Mouse (Mus musculus) lung, postnatal 25 days (tissue): ENCODE results near the gene Pgrmc2.
A peak's percentile ranks its signal among the peaks of the same experiment; 100 is the strongest.

Experiments used
- DNase-seq: peaks from one replicate; pipeline ENCODE4 v3.0.0; 2022; ENCODE audit warnings: low spot score

The Pgrmc2 gene

GRCm38 (mm10) chr3:41082885-41083789, at the start of gene Pgrmc2:
Gene Pgrmc2, minus strand, starts transcription at chr3:41083046.
- DNase-seq, result peak; percentile 98

DNA sequence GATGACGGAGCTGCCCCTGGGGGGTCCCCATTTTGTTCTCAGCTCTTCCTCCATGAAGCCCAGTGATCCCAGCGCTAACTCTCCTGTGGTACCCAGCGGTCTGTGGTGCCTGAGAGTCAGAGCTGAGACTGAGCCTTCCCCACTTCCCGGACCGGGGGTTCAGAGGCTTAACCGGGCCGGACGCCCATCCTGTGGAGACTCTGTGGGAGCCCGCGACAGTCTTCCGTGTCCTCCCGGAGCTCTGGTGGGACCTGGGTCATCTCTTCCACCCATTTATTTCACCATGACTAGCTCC, 41.1 kb upstream of the Pgrmc2 start:
- no peak for DNase-seq

DNA sequence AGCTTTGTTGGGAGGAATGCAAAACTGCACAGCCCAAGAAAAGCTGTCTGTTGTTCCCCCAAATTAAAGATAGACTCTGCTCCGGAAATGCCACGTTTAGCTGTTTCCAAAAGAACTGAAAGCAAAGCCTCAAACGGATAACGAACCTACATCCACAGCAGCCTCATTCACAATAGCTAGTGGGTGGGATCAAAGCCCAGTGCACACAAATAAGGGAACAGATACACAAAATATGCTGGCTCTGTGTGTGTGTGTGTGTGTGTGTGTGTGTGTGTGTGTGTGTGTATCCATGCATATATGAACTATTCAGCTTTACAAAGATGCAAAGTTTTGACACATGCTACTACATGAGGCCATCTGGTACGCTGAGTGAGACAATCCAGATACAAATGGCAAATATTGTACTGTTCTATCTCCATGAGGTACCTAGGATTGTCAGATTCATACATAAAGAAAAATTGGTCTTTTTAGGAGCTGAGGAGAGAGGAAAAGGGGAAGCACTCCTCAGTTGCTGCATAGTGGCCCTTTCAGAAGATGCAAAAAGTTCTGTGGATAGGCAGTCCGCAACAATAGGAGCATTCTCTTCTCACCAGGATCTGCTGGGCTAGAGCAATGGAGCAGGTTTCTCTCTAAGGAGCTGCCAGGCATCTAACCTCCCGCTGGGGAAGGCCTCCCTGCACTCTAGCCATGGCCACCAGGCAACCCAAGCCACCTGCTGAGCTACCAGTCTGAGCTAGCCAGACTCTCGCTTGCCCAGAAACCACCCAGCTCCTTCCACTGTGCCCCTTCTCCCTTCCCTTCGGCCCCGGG, 40.5 kb upstream of the Pgrmc2 start:
- no peak for DNase-seq

GRCm38 (mm10) chr3:41118173-41118572, 35.3 kb upstream of the Pgrmc2 start:
- peak; percentile 36 for DNase-seq

DNA sequence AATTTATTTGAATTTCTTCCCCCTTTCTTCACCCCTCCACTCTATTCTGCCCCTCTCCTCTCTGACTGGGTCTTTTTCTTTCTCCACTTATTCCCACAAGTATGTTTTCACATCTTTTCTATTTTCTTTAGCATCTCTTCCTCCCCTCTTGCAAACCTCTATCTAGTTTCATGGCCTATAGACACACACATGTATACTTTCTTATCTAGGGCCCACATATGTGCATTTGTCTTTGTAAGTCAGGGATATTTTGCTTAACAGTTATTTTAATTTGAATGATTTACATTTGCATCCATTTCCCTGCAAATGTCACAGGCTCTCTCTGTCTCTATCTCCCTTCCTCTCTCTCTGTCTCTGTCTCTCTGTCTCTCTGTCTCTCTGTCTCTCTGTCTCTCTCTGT, 34.6 kb upstream of the Pgrmc2 start:
- no peak for DNase-seq

DNA sequence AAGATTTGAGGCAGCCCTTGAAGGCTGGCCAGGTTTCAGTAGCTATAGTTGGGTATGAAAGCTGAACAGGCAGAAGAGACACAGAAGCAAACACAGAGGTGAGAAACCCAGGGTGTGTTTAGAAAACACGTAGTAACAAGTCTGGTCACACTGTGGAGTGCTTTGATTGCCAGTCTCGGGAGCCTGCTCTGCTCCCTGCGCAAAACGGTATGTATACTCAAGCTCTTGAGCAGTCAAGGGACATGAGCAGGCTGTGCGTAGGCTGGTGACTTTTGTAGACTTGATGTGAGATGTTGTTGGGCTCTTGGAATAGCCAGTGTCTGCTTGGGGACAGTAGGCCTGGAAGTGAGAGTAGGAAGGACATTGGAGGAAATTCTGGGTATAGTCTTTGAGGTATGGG, 30.3 kb upstream of the Pgrmc2 start:
- DNase-seq, result no peak

GRCm38 (mm10) chr3:41108306-41108785, 25.5 kb upstream of the Pgrmc2 start:
- DNase-seq, result peak; percentile 10

GRCm38 (mm10) chr3:41107600-41108305, 24.9 kb upstream of the Pgrmc2 start:
- DNase-seq, result no peak

GRCm38 (mm10) chr3:41101905-41102304, 19.1 kb upstream of the Pgrmc2 start:
- no peak for DNase-seq

- no peak for DNase-seq
Observed at GRCm38 (mm10) chr3:41100157-41100556, 17.3 kb upstream of the Pgrmc2 start.

DNA sequence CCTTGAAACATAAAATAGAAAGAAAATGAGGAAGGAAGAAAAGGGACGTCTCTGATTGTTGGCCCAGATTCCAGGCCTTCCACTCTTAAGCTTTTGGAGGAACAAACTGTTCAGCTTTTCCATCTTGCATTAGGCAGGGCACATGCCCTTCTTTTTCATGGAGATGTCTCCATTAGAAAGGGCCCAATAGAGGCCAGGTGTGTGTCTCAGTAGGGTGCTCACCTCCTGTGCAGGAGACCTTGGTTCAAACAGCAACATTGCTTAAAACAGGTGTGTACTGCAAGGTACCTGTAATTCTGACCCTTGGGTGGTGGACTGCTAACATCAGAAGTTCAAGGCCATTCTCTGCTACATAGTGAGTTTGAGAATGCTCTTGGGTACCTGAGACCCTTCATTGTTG, 16.8 kb upstream of the Pgrmc2 start:
- no peak for DNase-seq

GRCm38 (mm10) chr3:41093210-41093609, 10.4 kb upstream of the Pgrmc2 start:
- no peak for DNase-seq

- DNase-seq, result no peak
Observed at GRCm38 (mm10) chr3:41092311-41092710, 9.5 kb upstream of the Pgrmc2 start.

GRCm38 (mm10) chr3:41090839-41091238, 8.0 kb upstream of the Pgrmc2 start:
- DNase-seq, result no peak

- DNase-seq, result no peak
Observed at GRCm38 (mm10) chr3:41087071-41087470, 4.2 kb upstream of the Pgrmc2 start.

GRCm38 (mm10) chr3:41084421-41084820, 1.6 kb upstream of the Pgrmc2 start:
- DNase-seq, result no peak

DNA sequence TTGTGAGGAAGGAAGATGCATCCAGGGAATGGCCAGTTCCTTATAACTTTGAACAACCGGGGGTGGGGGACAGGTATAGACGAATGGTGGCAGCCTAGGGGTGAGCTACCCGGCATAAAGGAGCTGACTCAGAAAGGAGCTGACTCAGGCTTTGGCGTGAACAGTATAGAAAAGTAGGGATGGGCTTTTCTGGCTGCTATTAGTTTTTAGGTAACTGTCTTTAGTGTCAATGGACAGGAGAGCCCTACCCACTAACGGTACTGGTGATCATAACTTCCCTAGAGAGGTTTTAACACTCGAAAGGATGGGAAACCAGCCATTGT, 905 bp upstream of the Pgrmc2 start:
- peak; percentile 5 for DNase-seq

- DNase-seq, result peak; percentile 3
Observed at GRCm38 (mm10) chr3:41082520-41082884, 344 bp downstream of the Pgrmc2 start.

GRCm38 (mm10) chr3:41081474-41082301, 1.2 kb downstream of the Pgrmc2 start:
- DNase-seq, result peak; percentile 12

DNA sequence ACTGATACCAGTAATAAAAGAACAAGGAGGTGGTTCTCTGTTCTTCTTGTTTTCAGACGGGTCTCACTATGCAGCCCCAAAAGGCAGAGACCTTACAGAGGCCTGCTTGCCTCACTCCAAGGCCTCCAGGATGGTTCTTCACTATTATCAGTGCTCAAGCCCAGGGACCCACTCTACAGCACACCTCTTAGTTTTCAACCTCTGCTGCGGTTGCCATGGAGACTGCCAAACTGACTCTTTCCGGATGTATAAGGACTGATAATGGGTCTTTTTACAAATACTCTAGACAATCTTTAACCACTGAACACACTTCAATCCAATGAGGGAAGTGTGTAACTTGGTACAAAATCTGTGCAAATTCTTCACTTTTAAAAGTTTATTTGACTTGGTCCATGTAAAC, 2.1 kb downstream of the Pgrmc2 start:
- DNase-seq, result no peak

GRCm38 (mm10) chr3:41078673-41079072, 4.2 kb downstream of the Pgrmc2 start:
- no peak for DNase-seq

- DNase-seq, result no peak
Observed at GRCm38 (mm10) chr3:41075376-41075775, 7.5 kb downstream of the Pgrmc2 start.
